Mouse (Mus musculus) small intestine, adult 2 months (tissue): ENCODE measurements around the gene Chdh.

Experiments
- CTCF ChIP-seq: fragments of 200-500 bp; IDR thresholded peaks from 2 replicates; pipeline ENCODE4 v1.5.1; 2012; ENCODE audit warnings: low read depth, mild to moderate bottlenecking, control low read depth, inconsistent platforms, low read length, moderate library complexity, mixed read lengths; ENCODE audit not compliant: insufficient replicate concordance, insufficient read length; ENCODE audit errors: extremely low read depth
- POLR2A ChIP-seq: fragments of 200-500 bp; IDR thresholded peaks from 2 replicates; pipeline ENCODE4 v1.6.1; 2012; ENCODE audit warnings: low read depth, mild to moderate bottlenecking, control low read depth, inconsistent platforms, low read length, moderate library complexity

DNA sequence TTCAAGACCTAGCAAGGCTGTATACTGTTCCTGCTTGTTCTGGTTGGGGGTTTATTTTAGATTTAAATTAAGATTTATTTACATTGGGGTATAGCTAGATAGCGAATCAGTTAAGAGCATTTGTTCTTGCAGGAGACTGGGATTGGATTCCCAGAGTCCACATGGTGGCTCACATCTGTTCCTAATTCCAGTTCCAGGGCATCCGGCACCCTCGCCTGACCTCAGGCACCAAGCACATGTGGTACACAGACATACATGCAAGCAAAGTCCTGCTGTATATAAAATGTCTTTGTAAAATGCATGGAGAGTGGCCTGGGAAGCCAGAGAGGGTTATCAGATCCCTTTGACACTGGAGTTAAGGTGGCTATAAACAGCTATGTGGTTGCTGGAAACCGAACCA is 13.8 kb upstream of the Chdh start:
- TF ChIP-seq POLR2A = no peak
- TF ChIP-seq CTCF = no peak
